Mouse (Mus musculus): ENCODE measurements around the gene Wdr20. TPM values are rescaled to one million over a fixed set of nuclear protein-coding genes. Genes with fewer than 3 reads are reported as not detected.

Gene Wdr20
- polyA plus RNA-seq, 1 experiment from 2014 or later: 30.5 TPM

- H3K27me3 ChIP-seq (replicated peaks): no peaks in the 10 kb centered on the region
- H3K9me3 ChIP-seq: no peaks in the 10 kb centered on the region
- H3K4me1 ChIP-seq: no peaks in the 10 kb centered on the region
- ATAC-seq (ENCODE audit: low FRiP score, low read depth): no peak
- peaks cover 11% of the 10 kb centered on the region for H3K36me3 ChIP-seq
- H3K27ac ChIP-seq: no peak overlapping the region
- H3K9ac ChIP-seq: no peak overlapping the region
- H3K4me2 ChIP-seq (replicated peaks): no peak overlapping the region
- H3K4me3 ChIP-seq: no peak overlapping the region
- 91% methylated on average over 4 of the region's 4 CpGs for WGBS
These were observed 52.8 kb downstream of the Wdr20 start for GRCm38 (mm10) chr12:110790580-110790979.

- 94% methylated on average over 8 of the region's 8 CpGs for WGBS
- Histone ChIP-seq H3K4me2 (replicated peaks) (no peak overlapping the region), H3K9ac (no peak overlapping the region), H3K9me3 (no peaks in the 10 kb centered on the region), H3K27ac (no peak overlapping the region), H3K4me1 (no peaks in the 10 kb centered on the region), H3K4me3 (no peak overlapping the region), H3K27me3 (replicated peaks) (no peaks in the 10 kb centered on the region), H3K36me3 (peaks cover 11% of the 10 kb centered on the region)
- ATAC-seq (ENCODE audit: low FRiP score, low read depth): no peak
These were observed 53.3 kb downstream of the Wdr20 start for GRCm38 (mm10) chr12:110791026-110791425.

- no peaks in the 10 kb centered on the region for H3K9me3 ChIP-seq
- H3K4me2 ChIP-seq (replicated peaks): no peak overlapping the region
- no peak overlapping the region for H3K4me3 ChIP-seq
- 91% methylated on average over 6 of the region's 6 CpGs for WGBS
- H3K4me1 ChIP-seq: no peaks in the 10 kb centered on the region
- no peak overlapping the region for H3K27ac ChIP-seq
- no peak for ATAC-seq (ENCODE audit: low FRiP score, low read depth)
- peaks cover 9% of the 10 kb centered on the region for H3K36me3 ChIP-seq
- H3K9ac ChIP-seq: no peak overlapping the region
- no peaks in the 10 kb centered on the region for H3K27me3 ChIP-seq (replicated peaks)
These were observed 57.3 kb downstream of the Wdr20 start for GRCm38 (mm10) chr12:110795035-110795434.

GRCm38 (mm10) chr12:110796748-110797147, 59.0 kb downstream of the Wdr20 start:
- Histone ChIP-seq H3K4me3 (no peak overlapping the region), H3K36me3 (peaks cover 9% of the 10 kb centered on the region), H3K27ac (no peak overlapping the region), H3K9me3 (no peaks in the 10 kb centered on the region), H3K9ac (no peak overlapping the region), H3K4me2 (replicated peaks) (no peak overlapping the region), H3K4me1 (no peaks in the 10 kb centered on the region), H3K27me3 (replicated peaks) (no peaks in the 10 kb centered on the region)
- ATAC-seq (ENCODE audit: low FRiP score, low read depth): no peak
- WGBS: 82% methylated on average over 6 of the region's 6 CpGs

- ATAC-seq (ENCODE audit: low FRiP score, low read depth): no peak
- H3K4me3 ChIP-seq: no peak overlapping the region
- no peaks in the 10 kb centered on the region for H3K27me3 ChIP-seq (replicated peaks)
- H3K27ac ChIP-seq: no peak overlapping the region
- H3K9ac ChIP-seq: no peak overlapping the region
- H3K36me3 ChIP-seq: peaks cover 10% of the 10 kb centered on the region
- H3K4me1 ChIP-seq: no peaks in the 10 kb centered on the region
- WGBS: 94% methylated on average over 6 of the region's 6 CpGs
- H3K9me3 ChIP-seq: no peaks in the 10 kb centered on the region
- H3K4me2 ChIP-seq (replicated peaks): no peak overlapping the region
These were observed 59.5 kb downstream of the Wdr20 start for GRCm38 (mm10) chr12:110797202-110797601.

GRCm38 (mm10) chr12:110797842-110798431, 60.2 kb downstream of the Wdr20 start:
- Histone ChIP-seq H3K27me3 (replicated peaks) (no peaks in the 10 kb centered on the region), H3K9ac (no peak overlapping the region), H3K36me3 (peaks cover 3% of the 10 kb centered on the region; the same call in 1 of the 2 replicates), H3K9me3 (no peaks in the 10 kb centered on the region), H3K4me3 (no peak overlapping the region), H3K27ac (no peak overlapping the region), H3K4me2 (replicated peaks) (no peak overlapping the region), H3K4me1 (no peaks in the 10 kb centered on the region)
- WGBS: 93% methylated on average over 10 of the region's 10 CpGs
- no peak; the same call in 1 of the 2 replicates for ATAC-seq (ENCODE audit: low FRiP score, low read depth)

- peaks cover 2% of the 10 kb centered on the region; the same call in 1 of the 2 replicates for H3K36me3 ChIP-seq
- no peak overlapping the region for H3K4me2 ChIP-seq (replicated peaks)
- H3K9ac ChIP-seq: no peak overlapping the region
- H3K4me3 ChIP-seq: no peak overlapping the region
- no peak overlapping the region for H3K27ac ChIP-seq
- no peaks in the 10 kb centered on the region for H3K27me3 ChIP-seq (replicated peaks)
- H3K4me1 ChIP-seq: peaks cover 1% of the 10 kb centered on the region
- no peaks in the 10 kb centered on the region for H3K9me3 ChIP-seq
- 93% methylated on average over 4 of the region's 4 CpGs for WGBS
- no peak for ATAC-seq (ENCODE audit: low FRiP score, low read depth)
These were observed 61.5 kb downstream of the Wdr20 start for GRCm38 (mm10) chr12:110799226-110799625.

GRCm38 (mm10) chr12:110801876-110802464, 64.2 kb downstream of the Wdr20 start:
- ATAC-seq (ENCODE audit: low FRiP score, low read depth): no peak
- H3K4me2 ChIP-seq (replicated peaks): no peak overlapping the region
- no peaks in the 10 kb centered on the region for H3K27me3 ChIP-seq (replicated peaks)
- H3K9me3 ChIP-seq: no peaks in the 10 kb centered on the region
- 86% methylated on average over 10 of the region's 10 CpGs for WGBS
- H3K4me1 ChIP-seq: peaks cover 8% of the 10 kb centered on the region
- H3K9ac ChIP-seq: no peak overlapping the region
- peaks cover 10% of the 10 kb centered on the region; the same call in 1 of the 2 replicates for H3K36me3 ChIP-seq
- no peak overlapping the region for H3K4me3 ChIP-seq
- H3K27ac ChIP-seq: no peak overlapping the region

- no peak for ATAC-seq (ENCODE audit: low FRiP score, low read depth)
- WGBS: 89% methylated on average over 5 of the region's 5 CpGs
- 0 out of 2 replicates have a peak, but pooled peaks cover 1% of the 10 kb centered on the region for H3K27me3 ChIP-seq (replicated peaks)
- no peak overlapping the region for H3K4me3 ChIP-seq
- H3K27ac ChIP-seq: no peak overlapping the region
- H3K4me1 ChIP-seq: peaks cover 11% of the 10 kb centered on the region
- H3K4me2 ChIP-seq (replicated peaks): no peak overlapping the region
- no peaks in the 10 kb centered on the region for H3K9me3 ChIP-seq
- peaks cover 11% of the 10 kb centered on the region; the same call in 1 of the 2 replicates for H3K36me3 ChIP-seq
- H3K9ac ChIP-seq: no peak overlapping the region
These were observed 65.0 kb downstream of the Wdr20 start for GRCm38 (mm10) chr12:110802674-110803297.

GRCm38 (mm10) chr12:110804261-110804660, 66.5 kb downstream of the Wdr20 start:
- H3K27ac ChIP-seq: no peak overlapping the region
- H3K9me3 ChIP-seq: no peaks in the 10 kb centered on the region
- H3K9ac ChIP-seq: no peak overlapping the region
- 34% methylated on average over 10 of the region's 10 CpGs for WGBS
- H3K4me1 ChIP-seq: peaks cover 20% of the 10 kb centered on the region
- peaks cover 14% of the 10 kb centered on the region; the same call in 1 of the 2 replicates for H3K36me3 ChIP-seq
- ATAC-seq (ENCODE audit: low FRiP score, low read depth): no peak
- no peak overlapping the region for H3K4me3 ChIP-seq
- 0 out of 2 replicates have a peak, but pooled peaks cover 2% of the 10 kb centered on the region for H3K27me3 ChIP-seq (replicated peaks)
- H3K4me2 ChIP-seq (replicated peaks): no peak overlapping the region

- peaks cover 20% of the 10 kb centered on the region for H3K4me1 ChIP-seq
- H3K4me2 ChIP-seq (replicated peaks): no peak overlapping the region
- WGBS: 81% methylated on average over 3 of the region's 3 CpGs
- H3K27me3 ChIP-seq (replicated peaks): 0 out of 2 replicates have a peak, but pooled peaks cover 2% of the 10 kb centered on the region
- H3K36me3 ChIP-seq: peaks cover 23% of the 10 kb centered on the region; the same call in 1 of the 2 replicates
- H3K27ac ChIP-seq: no peak overlapping the region
- H3K4me3 ChIP-seq: no peak overlapping the region
- H3K9ac ChIP-seq: no peak overlapping the region
- no peak for ATAC-seq (ENCODE audit: low FRiP score, low read depth)
- H3K9me3 ChIP-seq: no peaks in the 10 kb centered on the region
These were observed 68.7 kb downstream of the Wdr20 start for GRCm38 (mm10) chr12:110806301-110806970.

- Histone ChIP-seq H3K4me2 (replicated peaks) (no peak overlapping the region), H3K9me3 (no peaks in the 10 kb centered on the region), H3K4me1 (peaks cover 20% of the 10 kb centered on the region), H3K9ac (no peak overlapping the region), H3K27me3 (replicated peaks) (0 out of 2 replicates have a peak, but pooled peaks cover 2% of the 10 kb centered on the region), H3K4me3 (no peak overlapping the region), H3K27ac (no peak overlapping the region), H3K36me3 (peaks cover 27% of the 10 kb centered on the region)
- 22% methylated on average over 10 of the region's 10 CpGs for WGBS
- no peak for ATAC-seq (ENCODE audit: low FRiP score, low read depth)
These were observed 70.7 kb downstream of the Wdr20 start for GRCm38 (mm10) chr12:110808430-110808829.
